Mouse (Mus musculus) erythroblast, embryonic 14.5 days (primary cell): ENCODE data around the gene Prdm1. TPM values are rescaled to one million over a fixed set of nuclear protein-coding genes. Genes with fewer than 3 reads are reported as not detected.

Experiments
- H3K27me3 ChIP-seq: 2 replicates; pipeline ENCODE4 v1.6.1; 2012; ENCODE audit warnings: inconsistent platforms; ENCODE audit not compliant: control insufficient read depth
- H3K36me3 ChIP-seq: 2 replicates; pipeline ENCODE4 v1.6.1; 2012; ENCODE audit warnings: mild to moderate bottlenecking, inconsistent platforms; ENCODE audit not compliant: control insufficient read depth
- H3K4me1 ChIP-seq: 2 replicates; pipeline ENCODE4 v1.6.1; 2012; ENCODE audit warnings: inconsistent platforms; ENCODE audit not compliant: control insufficient read depth
- H3K4me3 ChIP-seq: replicated peaks from 2 replicates; pipeline ENCODE3; 2012; ENCODE audit warnings: moderate library complexity, mild to moderate bottlenecking, inconsistent platforms
- H3K9me3 ChIP-seq: 2 replicates; pipeline ENCODE4 v1.6.1; 2012; ENCODE audit warnings: low read length, inconsistent platforms, mixed read lengths; ENCODE audit not compliant: control insufficient read depth
- GATA1 ChIP-seq: IDR thresholded peaks from 2 replicates; pipeline ENCODE4 v1.6.1; 2012; ENCODE audit warnings: low read length, inconsistent platforms, mixed read lengths
- TAL1 ChIP-seq: IDR thresholded peaks from 3 replicates; pipeline ENCODE4 v1.6.1; 2012; ENCODE audit warnings: low read length, inconsistent platforms, mixed read lengths
- polyA plus RNA-seq: library from polyadenylated mRNA; stranded (reverse); fragments of >175 nt; gene quantifications from 2 replicates; pipeline ENCODE4 v1.2.3, GENCODE M21; 2012

Gene Prdm1
- polyA plus RNA-seq, 1 experiment = not detected

DNA sequence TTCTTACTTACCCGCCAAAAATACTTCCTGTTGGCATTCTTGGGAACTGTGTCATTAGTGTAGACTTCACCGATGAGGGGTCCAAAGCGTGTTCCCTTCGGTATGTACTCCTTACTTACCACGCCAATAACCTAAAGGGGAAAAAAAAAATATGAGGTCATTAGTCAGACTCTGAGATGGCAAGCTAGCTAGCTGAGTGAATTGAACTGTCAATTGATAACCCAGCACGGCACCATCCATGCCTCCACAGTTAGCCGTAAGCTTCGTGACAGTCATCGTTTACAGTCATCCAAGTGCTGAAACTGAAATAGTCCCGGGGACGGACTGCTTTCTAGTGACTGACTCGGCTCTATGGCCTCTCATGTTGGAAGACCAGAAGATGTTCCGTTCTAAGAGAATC is 78.2 kb downstream of the Prdm1 start:
- no peak overlapping the region for H3K4me3 ChIP-seq
- H3K9me3 ChIP-seq = no peaks in the 10 kb centered on the region
- H3K4me1 ChIP-seq = no peaks in the 10 kb centered on the region
- no peak for TF ChIP-seq GATA1
- no peak for TF ChIP-seq TAL1
- H3K36me3 ChIP-seq = no peaks in the 10 kb centered on the region
- H3K27me3 ChIP-seq = peaks cover under 1% of the 10 kb centered on the region

DNA sequence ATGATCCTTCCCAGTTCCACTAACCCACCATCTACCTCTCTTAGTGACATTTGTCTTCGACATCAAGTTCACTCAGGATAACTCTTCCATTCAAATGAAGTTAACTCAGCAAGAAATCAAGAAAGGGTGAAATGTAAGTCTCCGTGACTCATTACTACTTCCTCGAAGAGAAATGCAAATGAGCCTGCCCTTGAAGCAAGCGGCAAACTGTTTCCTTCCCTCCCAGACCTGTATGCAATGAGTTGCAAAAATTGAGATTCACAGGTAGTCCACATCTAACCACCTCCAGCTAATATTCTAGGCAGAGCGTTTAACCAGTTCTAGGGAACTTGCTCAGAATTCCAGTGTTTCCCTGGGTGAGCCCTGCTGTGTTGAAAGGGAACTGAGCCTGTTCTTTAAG is 78.6 kb downstream of the Prdm1 start:
- Histone ChIP-seq H3K9me3 (no peaks in the 10 kb centered on the region), H3K27me3 (no peaks in the 10 kb centered on the region), H3K36me3 (no peaks in the 10 kb centered on the region), H3K4me3 (no peak overlapping the region), H3K4me1 (no peaks in the 10 kb centered on the region)
- TF ChIP-seq TAL1 = no peak
- TF ChIP-seq GATA1 = no peak

GRCm38 (mm10) chr10:44448165-44448564 is 80.1 kb downstream of the Prdm1 start:
- H3K36me3 ChIP-seq = no peaks in the 10 kb centered on the region
- no peak for TF ChIP-seq GATA1
- TF ChIP-seq TAL1 = no peak
- H3K9me3 ChIP-seq = no peaks in the 10 kb centered on the region
- H3K27me3 ChIP-seq = no peaks in the 10 kb centered on the region
- no peak overlapping the region for H3K4me3 ChIP-seq
- H3K4me1 ChIP-seq = no peaks in the 10 kb centered on the region

- no peak overlapping the region for H3K4me3 ChIP-seq
- H3K27me3 ChIP-seq = no peaks in the 10 kb centered on the region
- H3K36me3 ChIP-seq = no peaks in the 10 kb centered on the region
- no peak for TF ChIP-seq TAL1
- TF ChIP-seq GATA1 = no peak
- H3K9me3 ChIP-seq = no peaks in the 10 kb centered on the region
- H3K4me1 ChIP-seq = no peaks in the 10 kb centered on the region
Measured at GRCm38 (mm10) chr10:44447406-44448139, 80.7 kb downstream of the Prdm1 start.

GRCm38 (mm10) chr10:44447001-44447400 is 81.3 kb downstream of the Prdm1 start:
- Histone ChIP-seq H3K36me3 (no peaks in the 10 kb centered on the region), H3K4me1 (no peaks in the 10 kb centered on the region), H3K9me3 (no peaks in the 10 kb centered on the region)

DNA sequence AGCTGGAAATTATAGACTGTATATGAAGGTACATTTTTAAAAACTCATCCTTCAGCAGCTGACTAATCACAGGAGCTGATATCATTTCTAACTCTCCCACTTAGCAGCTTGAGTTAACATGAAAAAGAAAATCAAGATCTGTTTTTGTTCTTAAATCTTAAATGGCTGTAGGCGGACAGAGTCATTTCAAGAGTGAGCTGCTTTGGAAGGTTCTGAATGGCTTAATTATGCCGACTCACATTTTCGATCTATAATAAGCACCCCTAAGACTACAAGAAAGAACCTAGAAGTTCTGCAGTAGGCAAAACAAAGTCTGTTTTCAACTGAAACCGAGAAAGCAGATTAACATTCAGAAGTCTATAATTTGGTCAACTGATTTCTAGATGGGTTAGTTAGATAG is 83.9 kb downstream of the Prdm1 start:
- H3K27me3 ChIP-seq = no peaks in the 10 kb centered on the region
- TF ChIP-seq TAL1 (no peak), GATA1 (no peak)
- H3K4me1 ChIP-seq = no peaks in the 10 kb centered on the region
- no peaks in the 10 kb centered on the region for H3K9me3 ChIP-seq
- H3K36me3 ChIP-seq = no peaks in the 10 kb centered on the region
- H3K4me3 ChIP-seq = no peak overlapping the region

More at GRCm38 (mm10) chr10:44447001-44447400, 81.3 kb downstream of the Prdm1 start:
- H3K27me3 ChIP-seq = no peaks in the 10 kb centered on the region
- H3K4me3 ChIP-seq = no peak overlapping the region
- TF ChIP-seq GATA1 (no peak), TAL1 (no peak)

GRCm38 (mm10) chr10:44443696-44444095 is 84.6 kb downstream of the Prdm1 start:
- no peaks in the 10 kb centered on the region for H3K27me3 ChIP-seq
- TF ChIP-seq GATA1 (no peak), TAL1 (no peak)
- no peaks in the 10 kb centered on the region for H3K9me3 ChIP-seq
- H3K4me3 ChIP-seq = no peak overlapping the region
- H3K4me1 ChIP-seq = no peaks in the 10 kb centered on the region
- no peaks in the 10 kb centered on the region for H3K36me3 ChIP-seq

- TF ChIP-seq GATA1 (no peak), TAL1 (no peak)
- no peaks in the 10 kb centered on the region for H3K4me1 ChIP-seq
- H3K36me3 ChIP-seq = no peaks in the 10 kb centered on the region
- no peak overlapping the region for H3K4me3 ChIP-seq
- no peaks in the 10 kb centered on the region for H3K27me3 ChIP-seq
- no peaks in the 10 kb centered on the region for H3K9me3 ChIP-seq
Measured at GRCm38 (mm10) chr10:44439732-44440131, 88.6 kb downstream of the Prdm1 start.

DNA sequence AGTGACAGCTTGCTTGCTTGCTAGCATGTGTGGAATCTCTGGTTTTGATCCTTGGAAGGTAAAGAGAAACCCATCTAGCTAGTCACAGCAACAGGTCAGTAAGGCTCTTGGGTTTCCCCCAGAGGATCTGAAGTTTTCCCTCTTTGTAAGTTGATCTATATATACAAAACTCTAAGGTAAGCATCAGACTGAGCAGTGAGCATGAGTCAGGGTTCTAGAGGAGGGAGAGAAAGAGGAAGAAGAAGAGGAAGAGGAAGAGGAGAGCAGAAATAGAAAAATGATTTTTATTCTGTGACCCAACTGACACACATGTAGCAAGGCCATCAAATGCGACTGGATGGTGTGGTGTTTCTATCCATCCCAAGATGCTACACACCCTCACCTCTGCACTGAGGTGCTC is 90.7 kb downstream of the Prdm1 start:
- H3K9me3 ChIP-seq = no peaks in the 10 kb centered on the region
- 0 out of 2 replicates have a peak, but pooled peaks cover 2% of the 10 kb centered on the region for H3K27me3 ChIP-seq
- H3K4me3 ChIP-seq = no peak overlapping the region
- no peaks in the 10 kb centered on the region for H3K4me1 ChIP-seq
- H3K36me3 ChIP-seq = no peaks in the 10 kb centered on the region
- TF ChIP-seq TAL1 = no peak
- TF ChIP-seq GATA1 = no peak
